Mouse (Mus musculus): ENCODE data around the gene Cybc1. TPM values are rescaled to one million over a fixed set of nuclear protein-coding genes. Genes with fewer than 3 reads are reported as not detected.

Cybc1 gene
- polyA plus RNA-seq, 1 experiment = 22.3 TPM

GRCm38 (mm10) chr11:121192742-121193141 is 36.4 kb downstream of the Cybc1 start:
- Histone ChIP-seq H3ac (ENCODE audit: control insufficient read depth, insufficient read length) (no peak overlapping the region), H3K36me3 (ENCODE audit: control insufficient read depth, insufficient read depth) (no peaks in the 10 kb centered on the region), H3K4me3 (no peak overlapping the region), H3K79me2 (ENCODE audit: control insufficient read depth, insufficient read depth) (no peaks in the 10 kb centered on the region), H3K4me2 (ENCODE audit: low read depth) (no peak overlapping the region), H3K27me3 (ENCODE audit: control insufficient read depth, insufficient read depth, insufficient read length) (no peaks in the 10 kb centered on the region)
- TF ChIP-seq POLR2AphosphoS2 (IDR thresholded peaks at IDR 0.05; ENCODE audit: insufficient read length, low read depth) = no peak
- no peak for TF ChIP-seq SRF (IDR thresholded peaks at IDR 0.05; ENCODE audit: control insufficient read depth, insufficient read length, low read depth)
- TF ChIP-seq MYOD1 (IDR thresholded peaks at IDR 0.05; ENCODE audit: control insufficient read depth in 1 of 3, insufficient read length in 2 of 3, low read depth in 2 of 3) = no peak
- no peak for TF ChIP-seq REST (IDR thresholded peaks at IDR 0.05; ENCODE audit: insufficient read depth, insufficient read length)
- TF ChIP-seq POLR2A (IDR thresholded peaks at IDR 0.05; ENCODE audit: insufficient read length, low read depth) = no peak
- no peak for TF ChIP-seq TCF3 (IDR thresholded peaks at IDR 0.05; ENCODE audit: insufficient read length, low read depth)
- TF ChIP-seq CEBPB (IDR thresholded peaks at IDR 0.05; ENCODE audit: insufficient read depth, poor library complexity, severe bottlenecking) = no peak
- TF ChIP-seq USF1 (IDR thresholded peaks at IDR 0.05; ENCODE audit: low read depth) = no peak
- TF ChIP-seq TCF12 (IDR thresholded peaks at IDR 0.05; ENCODE audit: insufficient read depth, poor library complexity, severe bottlenecking) = no peak
- no peak for TF ChIP-seq MYOG (IDR thresholded peaks at IDR 0.05; ENCODE audit: control insufficient read depth in 1 of 3, insufficient read depth in 1 of 3, insufficient read length in 2 of 3, low read depth in 2 of 3)
- no peak for TF ChIP-seq MAX (IDR thresholded peaks at IDR 0.05; ENCODE audit: low read depth)
- no peak for TF ChIP-seq E2F4 (IDR thresholded peaks at IDR 0.05; ENCODE audit: insufficient read depth)

- Histone ChIP-seq H3K4me3 (no peak overlapping the region), H3K79me2 (ENCODE audit: control insufficient read depth, insufficient read depth) (no peaks in the 10 kb centered on the region), H3ac (ENCODE audit: control insufficient read depth, insufficient read length) (no peak overlapping the region), H3K27me3 (ENCODE audit: control insufficient read depth, insufficient read depth, insufficient read length) (no peaks in the 10 kb centered on the region), H3K4me2 (ENCODE audit: low read depth) (no peak overlapping the region), H3K36me3 (ENCODE audit: control insufficient read depth, insufficient read depth) (no peaks in the 10 kb centered on the region)
- TF ChIP-seq SRF (IDR thresholded peaks at IDR 0.05; ENCODE audit: control insufficient read depth, insufficient read length, low read depth) (no peak), USF1 (IDR thresholded peaks at IDR 0.05; ENCODE audit: low read depth) (no peak), E2F4 (IDR thresholded peaks at IDR 0.05; ENCODE audit: insufficient read depth) (no peak), POLR2AphosphoS2 (IDR thresholded peaks at IDR 0.05; ENCODE audit: insufficient read length, low read depth) (no peak), POLR2A (IDR thresholded peaks at IDR 0.05; ENCODE audit: insufficient read length, low read depth) (no peak), TCF3 (IDR thresholded peaks at IDR 0.05; ENCODE audit: insufficient read length, low read depth) (no peak), MYOD1 (IDR thresholded peaks at IDR 0.05; ENCODE audit: control insufficient read depth in 1 of 3, insufficient read length in 2 of 3, low read depth in 2 of 3) (no peak), MYOG (IDR thresholded peaks at IDR 0.05; ENCODE audit: control insufficient read depth in 1 of 3, insufficient read depth in 1 of 3, insufficient read length in 2 of 3, low read depth in 2 of 3) (no peak), MAX (IDR thresholded peaks at IDR 0.05; ENCODE audit: low read depth) (no peak), TCF12 (IDR thresholded peaks at IDR 0.05; ENCODE audit: insufficient read depth, poor library complexity, severe bottlenecking) (no peak), CEBPB (IDR thresholded peaks at IDR 0.05; ENCODE audit: insufficient read depth, poor library complexity, severe bottlenecking) (no peak), REST (IDR thresholded peaks at IDR 0.05; ENCODE audit: insufficient read depth, insufficient read length) (no peak)
Measured at GRCm38 (mm10) chr11:121189681-121190080, 39.4 kb downstream of the Cybc1 start.

- no peak overlapping the region for H3ac ChIP-seq (ENCODE audit: control insufficient read depth, insufficient read length)
- no peaks in the 10 kb centered on the region for H3K27me3 ChIP-seq (ENCODE audit: control insufficient read depth, insufficient read depth, insufficient read length)
- H3K4me3 ChIP-seq = no peak overlapping the region
- no peaks in the 10 kb centered on the region for H3K36me3 ChIP-seq (ENCODE audit: control insufficient read depth, insufficient read depth)
- no peaks in the 10 kb centered on the region for H3K79me2 ChIP-seq (ENCODE audit: control insufficient read depth, insufficient read depth)
- TF ChIP-seq TCF12 (IDR thresholded peaks at IDR 0.05; ENCODE audit: insufficient read depth, poor library complexity, severe bottlenecking) (no peak), MAX (IDR thresholded peaks at IDR 0.05; ENCODE audit: low read depth) (no peak), SRF (IDR thresholded peaks at IDR 0.05; ENCODE audit: control insufficient read depth, insufficient read length, low read depth) (no peak), POLR2A (IDR thresholded peaks at IDR 0.05; ENCODE audit: insufficient read length, low read depth) (no peak)
- H3K4me2 ChIP-seq (ENCODE audit: low read depth) = no peak overlapping the region
Measured at GRCm38 (mm10) chr11:121176285-121177270, 52.5 kb downstream of the Cybc1 start.

- TF ChIP-seq POLR2AphosphoS2 (IDR thresholded peaks at IDR 0.05; ENCODE audit: insufficient read length, low read depth) (no peak), SRF (IDR thresholded peaks at IDR 0.05; ENCODE audit: control insufficient read depth, insufficient read length, low read depth) (no peak), TCF3 (IDR thresholded peaks at IDR 0.05; ENCODE audit: insufficient read length, low read depth) (no peak), REST (IDR thresholded peaks at IDR 0.05; ENCODE audit: insufficient read depth, insufficient read length) (no peak), E2F4 (IDR thresholded peaks at IDR 0.05; ENCODE audit: insufficient read depth) (no peak), MYOD1 (IDR thresholded peaks at IDR 0.05; ENCODE audit: control insufficient read depth in 1 of 3, insufficient read length in 2 of 3, low read depth in 2 of 3) (no peak), USF1 (IDR thresholded peaks at IDR 0.05; ENCODE audit: low read depth) (no peak), TCF12 (IDR thresholded peaks at IDR 0.05; ENCODE audit: insufficient read depth, poor library complexity, severe bottlenecking) (no peak), POLR2A (IDR thresholded peaks at IDR 0.05; ENCODE audit: insufficient read length, low read depth) (no peak), MYOG (IDR thresholded peaks at IDR 0.05; ENCODE audit: control insufficient read depth in 1 of 3, insufficient read depth in 1 of 3, insufficient read length in 2 of 3, low read depth in 2 of 3) (no peak), CEBPB (IDR thresholded peaks at IDR 0.05; ENCODE audit: insufficient read depth, poor library complexity, severe bottlenecking) (no peak), MAX (IDR thresholded peaks at IDR 0.05; ENCODE audit: low read depth) (no peak)
- no peak overlapping the region for H3K4me3 ChIP-seq
- no peaks in the 10 kb centered on the region for H3K79me2 ChIP-seq (ENCODE audit: control insufficient read depth, insufficient read depth)
- H3ac ChIP-seq (ENCODE audit: control insufficient read depth, insufficient read length) = no peak overlapping the region
- no peak overlapping the region for H3K4me2 ChIP-seq (ENCODE audit: low read depth)
- no peaks in the 10 kb centered on the region for H3K36me3 ChIP-seq (ENCODE audit: control insufficient read depth, insufficient read depth)
- no peaks in the 10 kb centered on the region for H3K27me3 ChIP-seq (ENCODE audit: control insufficient read depth, insufficient read depth, insufficient read length)
Measured at GRCm38 (mm10) chr11:121174234-121174633, 54.9 kb downstream of the Cybc1 start.
